Mouse (Mus musculus): ENCODE measurements around the gene Crygc. TPM values are rescaled to one million over a fixed set of nuclear protein-coding genes. Genes with fewer than 3 reads are reported as not detected.
A peak's percentile ranks its signal among the peaks of the same experiment; 100 is the strongest.

Crygc gene
- total and polyA plus RNA-seq, 3 experiments, result not detected

- intact Hi-C loops (cut with DNase I), result no loop called here
- TF ChIP-seq POLR2A (IDR thresholded peaks at IDR 0.05; ENCODE audit: insufficient read depth, low read depth, low read length) (no peak), CTCF (IDR thresholded peaks at IDR 0.05) (no peak), EP300 (IDR thresholded peaks at IDR 0.05; ENCODE audit: insufficient read depth, low read depth, low read length) (no peak)
- Histone ChIP-seq H3K9ac (ENCODE audit: low read depth, low read length) (no peak within 1 kb of the TSS), H3K4me1 (ENCODE audit: control insufficient read depth, insufficient read depth, low read length) (no peaks in the 10 kb centered on the region), H3K36me3 (ENCODE audit: control insufficient read depth, insufficient read depth, low read length) (no peaks in the 10 kb centered on the region), H3K79me2 (replicated peaks; ENCODE audit: control insufficient read depth, insufficient read depth, low read length) (no peaks in the 10 kb centered on the region), H3K27me3 (ENCODE audit: control insufficient read depth, insufficient read depth, low read length) (no peaks in the 10 kb centered on the region), H3K27ac (no peak within 1 kb of the TSS), H3K4me3 (no peak within 1 kb of the TSS)
- no peak for DNase-seq
- WGBS, result 83% methylated on average over 11 of the region's 11 CpGs
Measured at GRCm38 (mm10) chr1:65103273-65103672, 29.8 kb upstream of the Crygc start, which contains the start of gene Cryga. TSS of gene Cryga (minus strand) at chr1:65103373.

GRCm38 (mm10) chr1:65096953-65097352, 23.5 kb upstream of the Crygc start:
- Histone ChIP-seq H3K4me1 (ENCODE audit: control insufficient read depth, insufficient read depth, low read length) (no peaks in the 10 kb centered on the region), H3K79me2 (replicated peaks; ENCODE audit: control insufficient read depth, insufficient read depth, low read length) (no peaks in the 10 kb centered on the region), H3K27ac (no peak overlapping the region), H3K27me3 (ENCODE audit: control insufficient read depth, insufficient read depth, low read length) (no peaks in the 10 kb centered on the region), H3K9ac (ENCODE audit: low read depth, low read length) (no peak overlapping the region), H3K4me3 (no peak overlapping the region), H3K36me3 (ENCODE audit: control insufficient read depth, insufficient read depth, low read length) (no peaks in the 10 kb centered on the region)
- intact Hi-C loops (cut with DNase I), result no loop called here
- TF ChIP-seq CTCF (IDR thresholded peaks at IDR 0.05), result no peak
- WGBS, result 69% methylated on average over 3 of the region's 3 CpGs
- no peak for DNase-seq

- TF ChIP-seq POLR2A (IDR thresholded peaks at IDR 0.05; ENCODE audit: insufficient read depth, low read depth, low read length), result no peak
- TF ChIP-seq EP300 (IDR thresholded peaks at IDR 0.05; ENCODE audit: insufficient read depth, low read depth, low read length), result no peak
- no peak for TF ChIP-seq CTCF (IDR thresholded peaks at IDR 0.05)
- no peak for DNase-seq
- Histone ChIP-seq H3K36me3 (ENCODE audit: control insufficient read depth, insufficient read depth, low read length) (no peaks in the 10 kb centered on the region), H3K27ac (no peak overlapping the region), H3K4me3 (no peak overlapping the region), H3K4me1 (ENCODE audit: control insufficient read depth, insufficient read depth, low read length) (no peaks in the 10 kb centered on the region), H3K27me3 (ENCODE audit: control insufficient read depth, insufficient read depth, low read length) (no peaks in the 10 kb centered on the region), H3K9ac (ENCODE audit: low read depth, low read length) (no peak overlapping the region), H3K79me2 (replicated peaks; ENCODE audit: control insufficient read depth, insufficient read depth, low read length) (no peaks in the 10 kb centered on the region)
- WGBS, result 80% methylated on average over 3 of the region's 3 CpGs
- intact Hi-C loops (cut with DNase I), result no loop called here
Measured at GRCm38 (mm10) chr1:65091566-65091965, 18.1 kb upstream of the Crygc start.

- no peak overlapping the region for H3K27ac ChIP-seq
- peak in 1 of 2 experiments; percentile 31 for DNase-seq
- no peak overlapping the region for H3K9ac ChIP-seq (ENCODE audit: low read depth, low read length)
- H3K79me2 ChIP-seq (replicated peaks; ENCODE audit: control insufficient read depth, insufficient read depth, low read length), result no peaks in the 10 kb centered on the region
- H3K4me3 ChIP-seq, result no peak overlapping the region
- WGBS, result 40% methylated on average over 2 of the region's 2 CpGs
- H3K4me1 ChIP-seq (ENCODE audit: control insufficient read depth, insufficient read depth, low read length), result no peaks in the 10 kb centered on the region
- no peaks in the 10 kb centered on the region for H3K36me3 ChIP-seq (ENCODE audit: control insufficient read depth, insufficient read depth, low read length)
- intact Hi-C loops (cut with DNase I), result no loop called here
- TF ChIP-seq POLR2A (IDR thresholded peaks at IDR 0.05; ENCODE audit: insufficient read depth, low read depth, low read length) (no peak), CTCF (IDR thresholded peaks at IDR 0.05) (no peak), EP300 (IDR thresholded peaks at IDR 0.05; ENCODE audit: insufficient read depth, low read depth, low read length) (no peak)
- H3K27me3 ChIP-seq (ENCODE audit: control insufficient read depth, insufficient read depth, low read length), result no peaks in the 10 kb centered on the region
Measured at GRCm38 (mm10) chr1:65090370-65090769, 16.9 kb upstream of the Crygc start.

GRCm38 (mm10) chr1:65088567-65089356, 15.3 kb upstream of the Crygc start:
- DNase-seq, result no peak
- intact Hi-C loops (cut with DNase I), result no loop called here
- TF ChIP-seq POLR2A (IDR thresholded peaks at IDR 0.05; ENCODE audit: insufficient read depth, low read depth, low read length), result no peak
- TF ChIP-seq EP300 (IDR thresholded peaks at IDR 0.05; ENCODE audit: insufficient read depth, low read depth, low read length), result no peak
- TF ChIP-seq CTCF (IDR thresholded peaks at IDR 0.05), result no peak
- WGBS, result 55% methylated on average over 6 of the region's 6 CpGs
- Histone ChIP-seq H3K4me3 (no peak overlapping the region), H3K79me2 (replicated peaks; ENCODE audit: control insufficient read depth, insufficient read depth, low read length) (no peaks in the 10 kb centered on the region), H3K27ac (no peak overlapping the region), H3K27me3 (ENCODE audit: control insufficient read depth, insufficient read depth, low read length) (no peaks in the 10 kb centered on the region), H3K36me3 (ENCODE audit: control insufficient read depth, insufficient read depth, low read length) (no peaks in the 10 kb centered on the region), H3K4me1 (ENCODE audit: control insufficient read depth, insufficient read depth, low read length) (no peaks in the 10 kb centered on the region), H3K9ac (ENCODE audit: low read depth, low read length) (no peak overlapping the region)

- Histone ChIP-seq H3K27me3 (ENCODE audit: control insufficient read depth, insufficient read depth, low read length) (no peaks in the 10 kb centered on the region), H3K4me1 (ENCODE audit: control insufficient read depth, insufficient read depth, low read length) (no peaks in the 10 kb centered on the region), H3K9ac (ENCODE audit: low read depth, low read length) (no peak within 1 kb of the TSS), H3K27ac (no peak within 1 kb of the TSS), H3K4me3 (no peak within 1 kb of the TSS), H3K79me2 (replicated peaks; ENCODE audit: control insufficient read depth, insufficient read depth, low read length) (no peaks in the 10 kb centered on the region), H3K36me3 (ENCODE audit: control insufficient read depth, insufficient read depth, low read length) (no peaks in the 10 kb centered on the region)
- intact Hi-C loops (cut with DNase I), result no loop called here
- WGBS, result 45% methylated on average over 7 of the region's 7 CpGs
- TF ChIP-seq EP300 (IDR thresholded peaks at IDR 0.05; ENCODE audit: insufficient read depth, low read depth, low read length) (no peak), CTCF (IDR thresholded peaks at IDR 0.05) (no peak), POLR2A (IDR thresholded peaks at IDR 0.05; ENCODE audit: insufficient read depth, low read depth, low read length) (no peak)
- DNase-seq, result no peak
Measured at GRCm38 (mm10) chr1:65082188-65082587, 8.7 kb upstream of the Crygc start, which contains the start of gene Crygb. TSS of gene Crygb (minus strand) at chr1:65082288.
